Mouse (Mus musculus) induced T-regulatory cell, adult 2 months (primary cell): ENCODE measurements around the gene Gm38392.

Experiments used
- DNase-seq: peaks from one replicate; pipeline ENCODE4 v3.0.0-alpha.2; 2012; ENCODE audit warnings: low read depth

The Gm38392 gene

GRCm38 (mm10) chr3:88214971-88215552, 71.9 kb downstream of the Gm38392 start:
- peak; percentile 44 for DNase-seq

- no peak for DNase-seq
These were observed 72.6 kb downstream of the Gm38392 start for GRCm38 (mm10) chr3:88214197-88214938.

- no peak for DNase-seq
These were observed 74.0 kb downstream of the Gm38392 start for GRCm38 (mm10) chr3:88213019-88213418.

GRCm38 (mm10) chr3:88212356-88212755, 74.7 kb downstream of the Gm38392 start:
- DNase-seq = no peak

DNA sequence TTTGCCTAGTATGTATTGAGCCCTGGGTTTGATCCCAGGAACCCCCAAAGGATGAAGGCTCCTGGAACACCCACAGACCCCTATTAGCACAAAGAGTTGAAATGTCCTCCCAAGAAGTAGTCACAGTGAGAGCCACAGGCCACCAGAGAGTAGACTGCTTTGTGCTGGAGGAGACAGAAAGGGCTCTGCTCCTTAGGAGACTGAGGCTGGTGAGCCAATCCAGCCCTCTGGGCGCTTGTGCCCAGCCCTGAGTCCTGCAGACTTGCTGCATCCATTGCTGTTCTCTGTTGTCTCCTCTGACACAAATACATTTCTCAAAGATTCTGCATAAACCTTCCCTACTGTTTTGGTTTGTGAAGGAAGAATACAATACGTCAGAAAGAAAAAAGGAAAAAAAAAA, 76.1 kb downstream of the Gm38392 start:
- DNase-seq = no peak

GRCm38 (mm10) chr3:88210121-88210520, 76.9 kb downstream of the Gm38392 start:
- DNase-seq = no peak

DNA sequence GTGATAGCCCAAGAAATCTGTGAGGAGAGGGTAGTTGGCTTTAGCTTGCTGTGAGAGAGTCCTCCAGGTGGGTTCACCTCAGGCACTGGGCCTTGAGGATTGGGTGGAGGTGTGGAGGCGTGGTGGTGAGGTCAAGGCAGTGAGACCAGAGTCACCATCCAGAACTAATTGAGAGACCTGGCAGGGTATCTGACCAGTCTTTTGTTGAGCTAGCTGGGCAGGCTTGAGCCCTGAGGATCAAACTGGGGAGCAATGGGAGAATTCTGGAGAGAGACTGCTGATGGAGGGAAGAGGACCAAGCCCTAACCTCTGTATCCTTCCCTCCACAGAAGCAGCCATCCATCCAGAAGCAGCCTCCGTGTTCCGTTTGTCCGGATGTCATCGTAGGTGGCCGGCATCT, 77.7 kb downstream of the Gm38392 start:
- no peak for DNase-seq

DNA sequence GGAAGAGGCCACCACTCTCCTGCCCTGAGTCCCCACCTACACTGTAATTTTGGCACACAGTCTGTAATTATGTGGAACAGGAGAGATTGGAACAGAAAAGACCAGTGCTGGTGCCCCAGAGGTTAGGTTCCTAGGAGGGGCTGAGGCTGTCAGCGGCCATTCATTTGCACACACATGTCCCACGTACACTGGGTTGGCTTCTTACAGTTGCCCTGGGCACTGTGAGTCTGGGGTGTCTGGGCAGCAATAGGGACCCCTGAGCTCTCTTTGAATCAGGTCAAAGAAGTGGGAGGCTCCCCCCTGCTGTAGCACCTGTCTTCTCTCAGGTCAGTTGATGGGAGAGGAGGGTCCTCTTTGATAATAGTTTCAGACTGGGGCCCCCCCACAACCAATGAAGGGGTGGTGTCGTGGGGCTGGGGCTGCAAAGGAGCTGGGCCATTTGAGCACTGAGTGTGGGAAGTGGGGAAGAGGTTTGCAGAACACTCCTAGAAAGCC, 78.7 kb downstream of the Gm38392 start:
- DNase-seq = no peak

DNA sequence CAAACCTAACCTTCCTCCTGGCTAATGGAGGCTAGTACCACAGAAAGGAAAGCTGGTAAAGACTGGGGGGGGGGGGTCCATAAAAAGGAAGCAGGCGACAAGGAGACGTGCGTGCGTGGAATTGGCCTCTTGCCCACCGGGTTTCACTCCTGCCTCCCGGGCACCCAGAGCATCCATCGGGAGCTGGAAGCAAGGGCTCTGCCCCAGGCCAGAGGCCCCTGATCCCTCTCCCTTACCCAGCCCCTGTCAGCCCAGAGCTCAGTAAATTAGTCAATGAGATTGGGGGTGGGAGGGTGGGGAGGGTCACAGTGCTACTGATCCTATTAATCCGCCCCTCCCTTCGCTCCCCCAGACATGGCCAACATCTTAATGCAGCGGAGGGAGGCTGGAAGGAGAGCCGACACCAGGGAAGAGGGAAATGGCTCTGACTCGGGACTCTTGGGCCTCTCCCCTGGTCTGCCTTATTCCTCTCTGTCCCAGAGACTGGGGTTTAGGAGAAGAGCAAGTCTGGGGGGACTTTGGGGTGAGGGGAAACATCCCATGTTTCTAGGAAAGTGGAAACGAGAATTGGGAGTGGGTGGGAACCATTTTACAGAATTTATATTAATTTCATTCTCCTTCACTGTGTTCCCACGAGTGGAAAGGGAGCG, 79.4 kb downstream of the Gm38392 start:
- no peak for DNase-seq

- DNase-seq = no peak
These were observed 80.1 kb downstream of the Gm38392 start for GRCm38 (mm10) chr3:88206901-88207371.

DNA sequence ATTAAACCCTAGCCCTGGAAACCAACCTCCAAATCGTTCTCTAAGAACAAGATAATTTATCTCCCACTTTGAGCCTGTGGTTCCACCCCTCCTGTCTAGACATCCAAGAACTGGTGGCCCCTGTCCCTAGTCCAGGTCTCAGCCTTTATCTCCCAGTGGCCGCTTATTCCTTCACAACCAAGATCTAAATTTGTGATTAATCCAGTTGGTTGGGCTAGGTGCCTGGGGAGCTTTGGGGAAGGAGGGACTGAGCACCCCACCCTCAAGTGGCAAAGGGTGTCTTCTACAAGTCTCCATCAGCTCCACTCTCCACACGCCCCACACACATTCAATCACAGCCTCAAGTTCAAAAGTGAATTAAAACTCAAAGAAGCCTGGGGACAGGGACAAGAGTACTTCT, 80.5 kb downstream of the Gm38392 start:
- no peak for DNase-seq

- DNase-seq = no peak
These were observed 81.2 kb downstream of the Gm38392 start for GRCm38 (mm10) chr3:88205563-88206491.

DNA sequence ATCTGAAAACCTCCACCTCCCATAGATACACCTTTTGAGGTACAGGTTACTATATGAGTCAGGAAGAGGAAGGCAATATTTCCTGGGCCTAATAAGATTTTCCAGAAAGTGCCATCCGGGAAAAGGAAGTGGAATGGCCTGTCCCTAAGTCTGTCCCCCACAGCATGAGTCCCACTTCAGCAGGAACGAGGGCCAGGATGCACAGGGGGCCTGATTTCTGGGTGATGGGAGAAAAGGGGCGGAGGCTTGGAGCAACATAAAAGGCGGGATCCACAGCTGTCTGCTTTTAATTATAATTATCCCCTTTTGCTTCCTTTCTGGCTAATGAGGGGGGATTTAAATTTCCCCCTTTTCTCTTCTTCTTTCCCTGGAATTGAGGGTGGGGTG, 81.8 kb downstream of the Gm38392 start:
- DNase-seq = no peak

DNA sequence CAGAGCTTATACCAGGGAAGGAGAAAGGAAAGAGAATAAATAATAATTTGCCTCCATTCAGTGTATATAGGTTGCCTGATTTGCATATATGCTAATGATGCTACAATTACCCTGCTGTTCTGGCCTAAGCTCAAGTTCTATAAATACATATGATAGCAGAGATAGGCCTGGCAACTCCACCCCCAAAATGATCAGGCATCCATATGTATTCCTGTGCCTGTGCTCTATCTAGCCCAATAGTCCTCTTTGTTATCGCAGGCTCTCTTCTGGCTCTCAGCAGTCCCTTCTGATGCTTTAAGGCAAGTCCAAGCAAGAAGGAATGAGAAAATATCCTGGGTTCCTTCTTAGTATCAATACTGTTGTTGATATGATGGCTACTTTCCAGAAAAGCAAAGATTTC, 82.3 kb downstream of the Gm38392 start:
- no peak for DNase-seq

DNA sequence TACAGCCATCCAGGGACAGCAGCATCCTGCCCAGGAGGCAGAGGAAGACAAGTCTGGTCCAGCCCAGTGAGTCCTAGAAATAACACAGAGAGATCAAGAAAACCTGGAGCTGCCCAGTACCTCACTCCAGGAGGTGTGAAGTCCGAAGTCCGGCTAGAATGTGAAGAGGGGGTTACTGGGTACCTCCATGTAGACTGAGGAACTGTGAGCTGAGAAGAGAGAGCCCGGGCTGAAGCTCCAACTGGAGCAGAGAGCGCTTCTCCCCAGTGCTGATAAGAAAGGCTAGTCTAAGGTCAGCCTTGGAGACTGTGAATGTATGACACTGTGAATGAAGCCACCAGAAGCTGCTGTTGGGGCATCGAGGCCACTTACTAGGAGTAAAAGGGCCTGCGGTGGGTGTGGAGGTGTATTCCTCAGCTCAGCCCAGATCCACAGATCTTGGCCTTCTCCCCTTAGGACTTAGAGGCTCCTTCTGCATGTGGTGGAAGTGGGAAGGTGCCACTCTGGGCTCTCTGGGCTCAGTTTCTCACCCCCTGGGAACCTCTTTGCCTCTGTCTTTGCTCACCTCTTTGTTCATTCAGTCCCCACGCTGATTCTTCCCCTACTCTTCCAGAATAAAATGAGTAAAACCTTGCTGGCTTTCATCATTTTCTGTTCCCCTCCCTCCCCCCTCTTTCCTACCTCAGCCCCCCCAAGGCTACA, 82.9 kb downstream of the Gm38392 start:
- DNase-seq = no peak

- DNase-seq = no peak
These were observed 83.6 kb downstream of the Gm38392 start for GRCm38 (mm10) chr3:88203456-88203855.

GRCm38 (mm10) chr3:88202986-88203385, 84.0 kb downstream of the Gm38392 start:
- no peak for DNase-seq

GRCm38 (mm10) chr3:88201640-88202039, 85.4 kb downstream of the Gm38392 start:
- no peak for DNase-seq

DNA sequence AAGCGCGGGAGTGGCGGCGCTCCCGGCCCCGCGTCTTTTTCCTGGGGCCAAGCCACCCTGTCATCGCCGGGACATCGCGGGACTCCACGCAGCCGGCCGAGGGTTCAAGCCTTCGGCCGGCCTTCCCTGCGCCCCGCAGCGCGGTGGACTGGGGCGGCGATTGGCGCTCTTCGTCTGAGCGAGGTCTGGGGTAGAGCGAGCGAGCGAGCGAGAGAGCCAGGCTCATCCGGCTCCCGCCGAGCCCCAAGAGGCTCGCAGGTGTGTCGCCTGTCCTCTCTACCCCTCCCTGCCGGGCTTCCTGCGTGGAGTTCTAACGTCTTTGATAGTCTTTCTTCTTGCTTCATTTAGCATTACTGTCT, 86.1 kb downstream of the Gm38392 start:
- DNase-seq = peak; percentile 47

DNA sequence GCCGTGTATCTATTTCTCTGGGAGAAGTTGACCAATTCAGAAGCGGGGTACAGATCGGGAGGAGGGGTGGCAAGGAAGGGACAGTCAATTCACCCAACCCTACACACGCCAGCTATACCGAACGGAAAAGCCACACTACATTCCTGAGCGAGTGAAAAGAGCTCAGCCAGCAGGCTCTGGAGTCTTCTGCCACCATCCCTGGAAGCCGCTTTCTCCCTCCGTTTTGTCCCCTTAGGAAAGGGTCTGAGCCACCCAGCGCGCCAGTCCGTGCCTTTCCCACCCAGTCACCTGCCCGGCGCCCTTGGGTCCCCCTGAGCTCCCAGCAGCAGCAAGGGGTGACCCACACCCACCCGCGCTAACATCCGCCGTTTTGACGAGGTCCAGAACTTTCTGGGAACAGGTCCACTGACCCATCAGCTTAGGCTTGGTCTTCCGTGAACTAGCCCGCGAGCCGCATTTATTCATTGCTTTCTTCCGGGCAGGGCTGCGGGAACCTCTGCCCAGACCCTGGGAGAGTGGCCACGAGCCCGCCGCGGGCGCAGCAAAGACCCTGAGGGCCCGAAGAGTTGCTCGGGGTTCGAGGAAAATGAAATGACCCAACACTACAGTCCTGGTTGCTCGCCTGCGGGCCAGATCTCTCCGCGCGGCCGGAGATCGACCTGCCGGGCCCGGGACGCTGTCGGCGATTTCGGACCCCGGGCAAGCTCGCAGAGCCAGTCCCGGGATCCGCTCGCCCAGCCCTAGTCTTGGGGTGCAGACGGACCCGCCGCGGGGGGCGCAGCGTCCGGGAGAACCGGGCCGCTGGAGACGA, 86.6 kb downstream of the Gm38392 start:
- DNase-seq = no peak
